Mouse (Mus musculus) G1E (cell line): ENCODE measurements around the gene Scube2. TPM values are rescaled to one million over a fixed set of nuclear protein-coding genes. Genes with fewer than 3 reads are reported as not detected.

Source experiments
- ATAC-seq: 2 replicates; pipeline ENCODE4 v1.8.0; 2016; ENCODE audit warnings: mild to moderate bottlenecking; ENCODE audit not compliant: insufficient number of reproducible peaks, poor library complexity, low FRiP score, severe bottlenecking; ENCODE audit errors: extremely low read depth
- DNase-seq: peaks from one replicate; pipeline ENCODE4 v3.0.0; 2012; ENCODE audit warnings: low spot score
- H3K27me3 ChIP-seq: 2 replicates; pipeline ENCODE4 v1.6.1; 2012; ENCODE audit warnings: mild to moderate bottlenecking, low read length, inconsistent platforms; ENCODE audit not compliant: insufficient read depth
- H3K36me3 ChIP-seq: replicated peaks from 2 replicates; pipeline ENCODE3; 2012; ENCODE audit warnings: mild to moderate bottlenecking, inconsistent platforms
- H3K4me1 ChIP-seq: 2 replicates; pipeline ENCODE4 v1.6.1; 2012; ENCODE audit warnings: low read depth, low read length, inconsistent platforms, mixed read lengths; ENCODE audit not compliant: insufficient read depth
- H3K4me3 ChIP-seq: 2 replicates; pipeline ENCODE4 v1.5.1; 2012; ENCODE audit warnings: low read depth, mild to moderate bottlenecking, inconsistent platforms, low read length, moderate library complexity, mixed read lengths
- H3K9me3 ChIP-seq: replicated peaks from 2 replicates; pipeline ENCODE4 v1.6.1; 2012; ENCODE audit warnings: inconsistent platforms
- CTCF ChIP-seq: IDR thresholded peaks from 2 replicates; pipeline ENCODE4 v1.5.1; 2012; ENCODE audit warnings: low read depth, low read length, inconsistent platforms, mixed read lengths
- GATA1 ChIP-seq: IDR thresholded peaks from 2 replicates; pipeline ENCODE4 v1.6.1; 2012; ENCODE audit warnings: borderline replicate concordance, low read length, inconsistent platforms, mixed read lengths
- GATA2 ChIP-seq: IDR thresholded peaks from 2 replicates; pipeline ENCODE4 v1.6.1; 2012; ENCODE audit warnings: low read depth, low read length, inconsistent platforms, borderline replicate concordance
- POLR2AphosphoS5 ChIP-seq: IDR thresholded peaks from 2 replicates; pipeline ENCODE4 v1.6.1; 2012; ENCODE audit warnings: low read depth, low read length, inconsistent platforms; ENCODE audit not compliant: insufficient replicate concordance
- TAL1 ChIP-seq: conservative IDR thresholded peaks from 2 replicates; pipeline ENCODE4 v1.6.1; 2012; ENCODE audit warnings: low read depth, low read length, inconsistent platforms, mixed read lengths
- polyA plus RNA-seq: library from polyadenylated mRNA; stranded (reverse); fragments of >175 nt; gene quantifications from 2 replicates; pipeline ENCODE4 v1.2.3, GENCODE M21; 2012
- total RNA-seq, 2 experiments: library from RNA; stranded (forward) in 1 of 2; stranded (reverse) in 1 of 2; fragments of 200-1000 nt in 1 of 2; fragments of >200 nt in 1 of 2; fragmentation: Nextera tagmentation in 1 of 2; gene quantifications; 2 replicates each; pipeline ENCODE4 v1.2.3; 2014 to 2017

The Scube2 gene
- total and polyA plus RNA-seq, 3 experiments: 0.20 to 11.1 (median 3.1) TPM

GRCm38 (mm10) chr7:109890256-109890655 lies 24.8 kb upstream of the Scube2 start:
- Histone ChIP-seq H3K9me3 (peaks cover 2% of the 10 kb centered on the region; the same call in 1 of the 2 replicates), H3K4me1 (peaks cover 7% of the 10 kb centered on the region; the same call in 1 of the 2 replicates), H3K4me3 (no peak overlapping the region), H3K36me3 (peaks cover 62% of the 10 kb centered on the region), H3K27me3 (no peaks in the 10 kb centered on the region)
- TF ChIP-seq GATA1 (no peak), GATA2 (no peak), TAL1 (no peak), CTCF (no peak), POLR2AphosphoS5 (no peak)
- no peak for ATAC-seq
- DNase-seq: no peak

GRCm38 (mm10) chr7:109889300-109889699 lies 23.8 kb upstream of the Scube2 start:
- Histone ChIP-seq H3K27me3 (no peaks in the 10 kb centered on the region), H3K4me1 (peaks cover 7% of the 10 kb centered on the region; the same call in 1 of the 2 replicates), H3K4me3 (no peak overlapping the region), H3K36me3 (peaks cover 52% of the 10 kb centered on the region), H3K9me3 (peaks cover 2% of the 10 kb centered on the region; the same call in 1 of the 2 replicates)
- TF ChIP-seq POLR2AphosphoS5 (no peak), GATA2 (no peak), TAL1 (no peak), GATA1 (no peak), CTCF (no peak)
- ATAC-seq (no peak), DNase-seq (no peak)

GRCm38 (mm10) chr7:109886249-109886648 lies 20.8 kb upstream of the Scube2 start:
- H3K4me1 ChIP-seq: peaks cover 9% of the 10 kb centered on the region
- TF ChIP-seq GATA1: no peak
- no peak for TF ChIP-seq POLR2AphosphoS5
- no peak for TF ChIP-seq CTCF
- no peak for TF ChIP-seq TAL1
- TF ChIP-seq GATA2: no peak
- no peak overlapping the region for H3K4me3 ChIP-seq
- DNase-seq (no peak), ATAC-seq (no peak)
- H3K9me3 ChIP-seq: peaks cover 4% of the 10 kb centered on the region; the same call in 1 of the 2 replicates
- H3K36me3 ChIP-seq: peaks cover 23% of the 10 kb centered on the region
- no peaks in the 10 kb centered on the region for H3K27me3 ChIP-seq

- Histone ChIP-seq H3K27me3 (no peaks in the 10 kb centered on the region), H3K36me3 (peaks cover 2% of the 10 kb centered on the region), H3K9me3 (peaks cover 3% of the 10 kb centered on the region; the same call in 1 of the 2 replicates), H3K4me1 (peaks cover 30% of the 10 kb centered on the region), H3K4me3 (no peak overlapping the region)
- ATAC-seq (peak; percentile 45; the same call in 1 of the 2 replicates), DNase-seq (no peak)
- TF ChIP-seq POLR2AphosphoS5 (no peak), CTCF (no peak), GATA1 (no peak), GATA2 (no peak), TAL1 (no peak)
These were observed 17.1 kb upstream of the Scube2 start for GRCm38 (mm10) chr7:109882574-109882973.

GRCm38 (mm10) chr7:109881561-109882099 lies 16.2 kb upstream of the Scube2 start:
- no peak for ATAC-seq
- no peak overlapping the region for H3K4me3 ChIP-seq
- no peak for TF ChIP-seq CTCF
- no peak for TF ChIP-seq POLR2AphosphoS5
- no peak for TF ChIP-seq GATA2
- TF ChIP-seq TAL1: no peak
- no peak for TF ChIP-seq GATA1
- H3K4me1 ChIP-seq: peaks cover 30% of the 10 kb centered on the region
- H3K36me3 ChIP-seq: no peaks in the 10 kb centered on the region
- DNase-seq: no peak
- H3K27me3 ChIP-seq: no peaks in the 10 kb centered on the region
- H3K9me3 ChIP-seq: 0 out of 2 replicates have a peak, but pooled peaks cover 2% of the 10 kb centered on the region

- ATAC-seq: no peak
These were observed 13.7 kb upstream of the Scube2 start for GRCm38 (mm10) chr7:109879158-109879557.

More at GRCm38 (mm10) chr7:109879158-109879557, 13.7 kb upstream of the Scube2 start:
- DNase-seq: no peak
- Histone ChIP-seq H3K4me1 (peaks cover 36% of the 10 kb centered on the region), H3K4me3 (no peak overlapping the region), H3K27me3 (no peaks in the 10 kb centered on the region), H3K36me3 (no peaks in the 10 kb centered on the region), H3K9me3 (0 out of 2 replicates have a peak, but pooled peaks cover 2% of the 10 kb centered on the region)
- TF ChIP-seq CTCF (no peak), GATA1 (no peak), POLR2AphosphoS5 (no peak), GATA2 (no peak), TAL1 (no peak)
